14 mouse cellular contexts compared by ENCODE assay signal in genomic region chr9:88259627-88260026, GRCm38 (mm10).
A peak's percentile ranks its signal among the peaks of the same experiment; 100 is the strongest.
DNase-seq lines count a peak whose midpoint lies in the region; TF ChIP-seq lines count a peak whose summit lies in the region.
"Had no signal": no experiment of that assay in that cellular context is flagged by ENCODE, and none has a peak within 500 bp of the region (broad histone marks: within the 10 kb centered on the region; RNA-seq: fewer than 3 reads in every experiment).

No protein-coding gene starts in this region.

- no peak overlapping the region for H3K4me3 ChIP-seq in kidney, adult 2 months (ENCODE audit: insufficient read depth, low read depth, low read length)
- H3K4me3 ChIP-seq: embryonic facial prominence, embryonic 15.5 days had no signal

- peaks cover 3% of the 10 kb centered on the region; the same call in 1 of the 2 replicates for H3K4me1 ChIP-seq in kidney, adult 2 months (ENCODE audit: control insufficient read depth, insufficient read depth, low read length)
- H3K4me1 ChIP-seq: embryonic facial prominence, embryonic 15.5 days had no signal

- H3K36me3 ChIP-seq in kidney, adult 2 months (ENCODE audit: control insufficient read depth, insufficient read depth, low read length) = no peaks in the 10 kb centered on the region
- H3K36me3 ChIP-seq: embryonic facial prominence, embryonic 15.5 days; G1E had no signal

- TF ChIP-seq CTCF in kidney, adult 2 months (conservative IDR thresholded peaks at IDR 0.05; ENCODE audit: insufficient read depth, insufficient read length, low read depth, low read length) = no peak

- no peaks in the 10 kb centered on the region for H3K27me3 ChIP-seq in kidney, adult 2 months (replicated peaks; ENCODE audit: control insufficient read depth, insufficient read depth, low read length)
- H3K27me3 ChIP-seq: embryonic facial prominence, embryonic 15.5 days had no signal

- whole genome bisulfite sequencing in kidney, adult 2 months = 77% methylated on average over 4 of the region's 4 CpGs

- DNase-seq in adrenal gland, postnatal 10 days = peak; percentile 56
- no peak for DNase-seq in adrenal gland, adult 8-10 months
- peak; percentile 4 for DNase-seq in ovary, adult 18-20 months (ENCODE audit: low spot score)
- DNase-seq in ovary, postnatal 36 days (ENCODE audit: low spot score) = no peak
- DNase-seq in gastrocnemius, postnatal 36 days = peak; percentile 52
- DNase-seq in skeletal muscle tissue, adult 2 months (ENCODE audit: low read depth, low spot score) = peak; percentile 32
- DNase-seq in right cerebral cortex, postnatal 36 days (ENCODE audit: low spot score in 2 of 2) = no peak
- DNase-seq in kidney, adult 2 months = no peak
- DNase-seq: cerebellum, postnatal 14 days; kidney, adult 18-20 months; right cerebral cortex, postnatal 14 days had no signal

- intact Hi-C loops in gastrocnemius, postnatal 36 days (cut with DNase I) = no loop called here

- H3K27ac ChIP-seq in kidney, adult 2 months (ENCODE audit: insufficient read depth, low read depth, low read length) = no peak overlapping the region
- H3K27ac ChIP-seq: embryonic facial prominence, embryonic 15.5 days; liver, embryonic 14.5 days had no signal

- TF ChIP-seq POLR2A in kidney, adult 2 months (IDR thresholded peaks at IDR 0.05; ENCODE audit: low read depth, low read length) = no peak

Comparison
In these comparisons a context has a peak if more than half of its experiments do, and no peak if none do; other contexts are left out.
1. DNase-seq: peak in adrenal gland, postnatal 10 days (single experiment), ovary, adult 18-20 months (single experiment), gastrocnemius, postnatal 36 days (2 of 2) and skeletal muscle tissue, adult 2 months (single experiment); none in adrenal gland, adult 8-10 months (single experiment), ovary, postnatal 36 days (single experiment), right cerebral cortex, postnatal 36 days (0 of 2) and kidney, adult 2 months (single experiment).